Mouse (Mus musculus): ENCODE results near the gene Ttc26.

DNA sequence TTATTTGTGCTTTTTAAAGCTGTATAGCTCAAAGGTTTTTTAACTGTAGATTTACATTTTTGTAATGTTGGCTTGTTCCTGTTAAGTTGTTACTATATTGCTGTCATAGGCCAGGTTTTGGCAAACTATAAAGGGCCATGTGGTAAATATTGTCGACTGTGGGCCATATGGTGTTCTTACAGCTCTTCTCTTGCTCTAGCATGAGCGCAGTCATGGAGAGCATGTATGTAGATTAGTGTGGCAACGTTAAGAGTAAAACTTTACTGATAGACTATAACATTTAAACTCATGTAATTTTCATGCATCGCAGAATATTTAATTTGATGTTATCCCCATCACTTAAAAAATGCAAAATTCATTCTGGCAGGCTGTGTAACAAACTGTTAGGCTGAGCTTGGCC is 71.8 kb downstream of the Ttc26 start:
- TF ChIP-seq GATA1 (IDR thresholded peaks at IDR 0.05; ENCODE audit: borderline replicate concordance, low read length): no peak
- no peak for TF ChIP-seq FLI1 (IDR thresholded peaks at IDR 0.05; ENCODE audit: low read length)

Data from megakaryocyte, embryonic 14.5 days (primary cell).